Mouse (Mus musculus): Measurements from ENCODE around the gene Hagh. TPM values are rescaled to one million over a fixed set of nuclear protein-coding genes. Genes with fewer than 3 reads are reported as not detected.

The Hagh gene
- total RNA-seq (2014; fragmentation: Nextera tagmentation) (16.8 and 22.3 TPM in 2 replicates), total RNA-seq (2017) (30.4 and 34.7 TPM in 2 replicates), polyA plus RNA-seq (2012) (22.1 and 22.3 TPM in 2 replicates)

- H3K9me3 ChIP-seq (replicated peaks), result no peaks in the 10 kb centered on the region
- ATAC-seq (ENCODE audit: extremely low read depth, insufficient number of reproducible peaks, low FRiP score, poor library complexity, severe bottlenecking) (no peak), DNase-seq (ENCODE audit: low spot score) (no peak)
- no peak within 1 kb of the TSS for H3K4me3 ChIP-seq (ENCODE audit: low read depth, low read length)
- peaks cover 16% of the 10 kb centered on the region for H3K27me3 ChIP-seq (ENCODE audit: insufficient read depth, low read length)
- peaks cover 6% of the 10 kb centered on the region for H3K36me3 ChIP-seq (replicated peaks)
- peaks cover 7% of the 10 kb centered on the region for H3K4me1 ChIP-seq (ENCODE audit: insufficient read depth, low read depth, low read length)
- TF ChIP-seq POLR2AphosphoS5 (IDR thresholded peaks at IDR 0.05; ENCODE audit: insufficient replicate concordance, low read depth, low read length) (no peak), GATA2 (IDR thresholded peaks at IDR 0.05; ENCODE audit: borderline replicate concordance, low read depth, low read length) (no peak), CTCF (IDR thresholded peaks at IDR 0.05; ENCODE audit: low read depth, low read length) (no peak), GATA1 (IDR thresholded peaks at IDR 0.05; ENCODE audit: borderline replicate concordance, low read length) (no peak), TAL1 (conservative IDR thresholded peaks at IDR 0.05; ENCODE audit: low read depth, low read length) (no peak)
These were observed at the start of gene Hagh for GRCm38 (mm10) chr17:24839842-24840241. Gene Hagh (plus strand): TSS chr17:24840143.

- Histone ChIP-seq H3K27me3 (ENCODE audit: insufficient read depth, low read length) (peaks cover 24% of the 10 kb centered on the region), H3K36me3 (replicated peaks) (no peaks in the 10 kb centered on the region), H3K4me1 (ENCODE audit: insufficient read depth, low read depth, low read length) (no peaks in the 10 kb centered on the region), H3K4me3 (ENCODE audit: low read depth, low read length) (no peak overlapping the region), H3K9me3 (replicated peaks) (no peaks in the 10 kb centered on the region)
- DNase-seq (ENCODE audit: low spot score) (no peak), ATAC-seq (ENCODE audit: extremely low read depth, insufficient number of reproducible peaks, low FRiP score, poor library complexity, severe bottlenecking) (no peak)
- TF ChIP-seq GATA2 (IDR thresholded peaks at IDR 0.05; ENCODE audit: borderline replicate concordance, low read depth, low read length) (no peak), CTCF (IDR thresholded peaks at IDR 0.05; ENCODE audit: low read depth, low read length) (no peak)
These were observed 47.8 kb upstream of the Hagh start for GRCm38 (mm10) chr17:24792190-24792589.

GRCm38 (mm10) chr17:24794791-24795190, 45.2 kb upstream of the Hagh start:
- H3K9me3 ChIP-seq (replicated peaks), result no peaks in the 10 kb centered on the region
- H3K4me3 ChIP-seq (ENCODE audit: low read depth, low read length), result no peak overlapping the region
- H3K27me3 ChIP-seq (ENCODE audit: insufficient read depth, low read length), result peaks cover 31% of the 10 kb centered on the region
- no peaks in the 10 kb centered on the region for H3K36me3 ChIP-seq (replicated peaks)
- no peak for DNase-seq (ENCODE audit: low spot score)
- TF ChIP-seq TAL1 (conservative IDR thresholded peaks at IDR 0.05; ENCODE audit: low read depth, low read length), result no peak
- no peak for ATAC-seq (ENCODE audit: extremely low read depth, insufficient number of reproducible peaks, low FRiP score, poor library complexity, severe bottlenecking)
- peaks cover 3% of the 10 kb centered on the region; the same call in 1 of the 2 replicates for H3K4me1 ChIP-seq (ENCODE audit: insufficient read depth, low read depth, low read length)

- TF ChIP-seq POLR2AphosphoS5 (IDR thresholded peaks at IDR 0.05; ENCODE audit: insufficient replicate concordance, low read depth, low read length) (no peak), GATA2 (IDR thresholded peaks at IDR 0.05; ENCODE audit: borderline replicate concordance, low read depth, low read length) (no peak), GATA1 (IDR thresholded peaks at IDR 0.05; ENCODE audit: borderline replicate concordance, low read length) (no peak), CTCF (IDR thresholded peaks at IDR 0.05; ENCODE audit: low read depth, low read length) (no peak), TAL1 (conservative IDR thresholded peaks at IDR 0.05; ENCODE audit: low read depth, low read length) (no peak)
- no peak overlapping the region for H3K4me3 ChIP-seq (ENCODE audit: low read depth, low read length)
- H3K9me3 ChIP-seq (replicated peaks), result no peaks in the 10 kb centered on the region
- no peaks in the 10 kb centered on the region for H3K36me3 ChIP-seq (replicated peaks)
- no peak for DNase-seq (ENCODE audit: low spot score)
- peaks cover 3% of the 10 kb centered on the region; the same call in 1 of the 2 replicates for H3K4me1 ChIP-seq (ENCODE audit: insufficient read depth, low read depth, low read length)
- no peak for ATAC-seq (ENCODE audit: extremely low read depth, insufficient number of reproducible peaks, low FRiP score, poor library complexity, severe bottlenecking)
- H3K27me3 ChIP-seq (ENCODE audit: insufficient read depth, low read length), result peaks cover 26% of the 10 kb centered on the region
These were observed 43.0 kb upstream of the Hagh start for GRCm38 (mm10) chr17:24796969-24797368.

DNA sequence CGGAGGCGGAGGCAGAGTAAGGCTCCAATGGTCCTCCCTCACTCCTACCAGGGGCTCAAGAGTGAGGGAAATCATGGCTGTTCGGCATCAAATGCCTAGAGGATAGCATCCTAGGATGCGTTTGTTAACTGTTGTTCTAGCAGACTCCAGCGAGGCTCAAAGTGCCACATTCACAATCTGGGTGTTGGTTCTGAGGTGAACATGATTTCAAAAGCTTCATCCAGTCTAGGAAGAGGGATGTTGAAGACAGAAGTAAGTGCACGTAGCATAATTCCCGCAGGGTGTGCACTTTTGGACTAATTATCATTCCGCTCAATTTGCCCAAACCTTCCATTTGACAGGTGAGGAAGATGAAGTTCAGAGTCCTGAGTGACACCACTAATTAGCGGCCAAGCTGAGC, 41.7 kb upstream of the Hagh start:
- H3K4me3 ChIP-seq (ENCODE audit: low read depth, low read length), result no peak overlapping the region
- ATAC-seq (ENCODE audit: extremely low read depth, insufficient number of reproducible peaks, low FRiP score, poor library complexity, severe bottlenecking) (no peak), DNase-seq (ENCODE audit: low spot score) (no peak)
- peaks cover 3% of the 10 kb centered on the region; the same call in 1 of the 2 replicates for H3K4me1 ChIP-seq (ENCODE audit: insufficient read depth, low read depth, low read length)
- H3K9me3 ChIP-seq (replicated peaks), result no peaks in the 10 kb centered on the region
- no peaks in the 10 kb centered on the region for H3K36me3 ChIP-seq (replicated peaks)
- no peak for TF ChIP-seq POLR2AphosphoS5 (IDR thresholded peaks at IDR 0.05; ENCODE audit: insufficient replicate concordance, low read depth, low read length)
- no peak for TF ChIP-seq CTCF (IDR thresholded peaks at IDR 0.05; ENCODE audit: low read depth, low read length)
- TF ChIP-seq GATA1 (IDR thresholded peaks at IDR 0.05; ENCODE audit: borderline replicate concordance, low read length), result no peak
- TF ChIP-seq GATA2 (IDR thresholded peaks at IDR 0.05; ENCODE audit: borderline replicate concordance, low read depth, low read length), result no peak
- TF ChIP-seq TAL1 (conservative IDR thresholded peaks at IDR 0.05; ENCODE audit: low read depth, low read length), result no peak
- peaks cover 20% of the 10 kb centered on the region for H3K27me3 ChIP-seq (ENCODE audit: insufficient read depth, low read length)

DNA sequence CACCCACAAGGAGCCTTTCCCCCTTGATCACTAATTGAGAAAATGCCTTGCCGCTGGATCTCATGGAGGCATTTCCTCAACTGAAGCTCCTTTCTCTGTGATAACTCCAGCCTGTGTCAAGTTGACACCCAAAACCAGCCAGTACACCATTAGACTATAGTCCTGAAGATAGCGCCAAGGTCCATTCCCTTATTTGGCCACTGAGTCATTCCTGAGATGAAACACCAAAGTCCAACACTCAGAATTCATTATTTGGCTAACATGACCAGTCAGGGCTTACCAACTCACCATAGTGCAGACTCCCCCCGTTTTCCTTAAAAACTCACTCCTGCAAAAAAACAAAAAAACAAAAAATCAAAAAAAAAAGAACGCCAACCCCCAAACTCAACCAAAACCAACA, 40.5 kb upstream of the Hagh start:
- Histone ChIP-seq H3K27me3 (ENCODE audit: insufficient read depth, low read length) (peaks cover 14% of the 10 kb centered on the region; the same call in 1 of the 2 replicates), H3K9me3 (replicated peaks) (no peaks in the 10 kb centered on the region), H3K4me1 (ENCODE audit: insufficient read depth, low read depth, low read length) (peaks cover 10% of the 10 kb centered on the region), H3K36me3 (replicated peaks) (no peaks in the 10 kb centered on the region), H3K4me3 (ENCODE audit: low read depth, low read length) (no peak overlapping the region)
- TF ChIP-seq GATA1 (IDR thresholded peaks at IDR 0.05; ENCODE audit: borderline replicate concordance, low read length) (no peak), TAL1 (conservative IDR thresholded peaks at IDR 0.05; ENCODE audit: low read depth, low read length) (no peak), GATA2 (IDR thresholded peaks at IDR 0.05; ENCODE audit: borderline replicate concordance, low read depth, low read length) (no peak), POLR2AphosphoS5 (IDR thresholded peaks at IDR 0.05; ENCODE audit: insufficient replicate concordance, low read depth, low read length) (no peak), CTCF (IDR thresholded peaks at IDR 0.05; ENCODE audit: low read depth, low read length) (no peak)
- ATAC-seq (ENCODE audit: extremely low read depth, insufficient number of reproducible peaks, low FRiP score, poor library complexity, severe bottlenecking) (no peak), DNase-seq (ENCODE audit: low spot score) (no peak)

DNA sequence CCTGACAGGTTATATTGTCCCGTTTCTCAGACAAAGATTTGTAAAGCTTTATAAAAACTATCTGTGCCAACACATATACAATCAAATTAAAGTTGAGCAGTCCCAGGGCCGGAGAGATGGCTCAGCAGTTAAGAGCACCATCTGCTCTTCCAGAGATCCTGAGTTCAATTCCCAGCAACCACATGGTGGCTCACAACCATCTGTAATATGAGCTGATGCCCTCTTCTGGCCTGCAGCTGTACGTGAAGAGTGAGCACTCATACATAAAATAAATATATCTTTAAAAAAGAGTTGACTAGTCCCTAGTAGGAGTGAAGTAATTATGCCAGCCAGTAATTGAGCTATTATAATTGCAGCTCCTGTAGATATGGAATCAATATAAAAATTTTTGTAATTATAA, 39.4 kb upstream of the Hagh start:
- no peak for DNase-seq (ENCODE audit: low spot score)
- no peaks in the 10 kb centered on the region for H3K36me3 ChIP-seq (replicated peaks)
- peaks cover 15% of the 10 kb centered on the region for H3K4me1 ChIP-seq (ENCODE audit: insufficient read depth, low read depth, low read length)
- no peak overlapping the region for H3K4me3 ChIP-seq (ENCODE audit: low read depth, low read length)
- TF ChIP-seq CTCF (IDR thresholded peaks at IDR 0.05; ENCODE audit: low read depth, low read length) (no peak), TAL1 (conservative IDR thresholded peaks at IDR 0.05; ENCODE audit: low read depth, low read length) (no peak), GATA2 (IDR thresholded peaks at IDR 0.05; ENCODE audit: borderline replicate concordance, low read depth, low read length) (no peak), GATA1 (IDR thresholded peaks at IDR 0.05; ENCODE audit: borderline replicate concordance, low read length) (no peak), POLR2AphosphoS5 (IDR thresholded peaks at IDR 0.05; ENCODE audit: insufficient replicate concordance, low read depth, low read length) (no peak)
- H3K27me3 ChIP-seq (ENCODE audit: insufficient read depth, low read length), result peaks cover 14% of the 10 kb centered on the region; the same call in 1 of the 2 replicates
- no peaks in the 10 kb centered on the region for H3K9me3 ChIP-seq (replicated peaks)
- no peak for ATAC-seq (ENCODE audit: extremely low read depth, insufficient number of reproducible peaks, low FRiP score, poor library complexity, severe bottlenecking)

All from G1E (cell line).